Mouse (Mus musculus) lung, adult 2 months (tissue): ENCODE results near the gene Slco1a5.

Source experiments
- CTCF ChIP-seq: fragments of 200-500 bp; IDR thresholded peaks from 2 replicates; pipeline ENCODE4 v1.5.1; 2011; ENCODE audit warnings: mild to moderate bottlenecking, low read length, control low read depth; ENCODE audit not compliant: insufficient read depth
- POLR2A ChIP-seq: fragments of 200-500 bp; IDR thresholded peaks from 2 replicates; pipeline ENCODE4 v1.6.1; 2011; ENCODE audit warnings: low read depth, mild to moderate bottlenecking, control low read depth, low read length, borderline replicate concordance; ENCODE audit errors: extremely low read depth

GRCm38 (mm10) chr6:142208421-142208820 lies 114.4 kb downstream of the Slco1a5 start, which contains the start of gene Slco1a6:
- TF ChIP-seq CTCF (no peak), POLR2A (no peak)
